Mouse (Mus musculus) kidney, adult 2 months (tissue): Measurements from ENCODE around the gene Ptprd. TPM values are rescaled to one million over a fixed set of nuclear protein-coding genes. Genes with fewer than 3 reads are reported as not detected.
A peak's percentile ranks its signal among the peaks of the same experiment; 100 is the strongest.

Experiments
- DNase-seq: peaks from one replicate; pipeline ENCODE4 v3.0.0; 2021
- H3K27ac ChIP-seq: fragments of 200-500 bp; 2 replicates; pipeline ENCODE4 v1.5.1; 2012; ENCODE audit warnings: low read depth, low read length, control low read depth, inconsistent platforms; ENCODE audit not compliant: insufficient read depth
- H3K27me3 ChIP-seq: fragments of 200-500 bp; replicated peaks from 2 replicates; pipeline ENCODE4 v1.6.1; 2012; ENCODE audit warnings: mild to moderate bottlenecking, moderate library complexity, low read length, inconsistent platforms; ENCODE audit not compliant: control insufficient read depth, insufficient read depth
- H3K36me3 ChIP-seq: fragments of 200-500 bp; 2 replicates; pipeline ENCODE4 v1.6.1; 2012; ENCODE audit warnings: mild to moderate bottlenecking, moderate library complexity, low read length, inconsistent platforms; ENCODE audit not compliant: control insufficient read depth, insufficient read depth
- H3K4me1 ChIP-seq: fragments of 200-500 bp; 2 replicates; pipeline ENCODE4 v1.6.1; 2011; ENCODE audit warnings: low read length; ENCODE audit not compliant: control insufficient read depth, insufficient read depth
- H3K4me3 ChIP-seq: fragments of 200-500 bp; 2 replicates; pipeline ENCODE4 v1.5.1; 2011; ENCODE audit warnings: mild to moderate bottlenecking, low read depth, low read length, control low read depth; ENCODE audit not compliant: insufficient read depth
- CTCF ChIP-seq: fragments of 200-500 bp; conservative IDR thresholded peaks from 2 replicates; pipeline ENCODE4 v1.5.1; 2011; ENCODE audit warnings: low read depth, mild to moderate bottlenecking, control low read depth, low read length, moderate library complexity, mixed read lengths; ENCODE audit not compliant: insufficient read depth, insufficient read length
- POLR2A ChIP-seq: fragments of 200-500 bp; IDR thresholded peaks from one replicate; pipeline ENCODE4 v1.6.1; 2011; ENCODE audit warnings: low read depth, low read length, control low read depth
- WGBS: fragments of 180-500 bp; shearing (Covaris S2); methylation state at CpG from one replicate; pipeline ENCODE4 v1.1.7; 2018; 5-methylcytosine and 5-hydroxymethylcytosine counted together
- polyA plus RNA-seq: library from polyadenylated mRNA; depleted of rRNA; stranded (reverse); fragments of >200 nt; gene quantifications from 2 replicates; pipeline ENCODE4 v1.2.3, GENCODE M21; 2012

Gene Ptprd
- polyA plus RNA-seq, 1 experiment: 30.0 TPM

GRCm38 (mm10) chr4:76464682-76465081 lies 1747.1 kb downstream of the Ptprd start:
- 29% methylated on average over 1 of the region's 1 CpGs for WGBS
- H3K27ac ChIP-seq: no peak overlapping the region
- TF ChIP-seq CTCF (no peak), POLR2A (no peak)
- no peak for DNase-seq
- no peaks in the 10 kb centered on the region for H3K36me3 ChIP-seq
- peaks cover 5% of the 10 kb centered on the region; the same call in 1 of the 2 replicates for H3K4me1 ChIP-seq
- H3K4me3 ChIP-seq: no peak overlapping the region
- no peaks in the 10 kb centered on the region for H3K27me3 ChIP-seq

DNA sequence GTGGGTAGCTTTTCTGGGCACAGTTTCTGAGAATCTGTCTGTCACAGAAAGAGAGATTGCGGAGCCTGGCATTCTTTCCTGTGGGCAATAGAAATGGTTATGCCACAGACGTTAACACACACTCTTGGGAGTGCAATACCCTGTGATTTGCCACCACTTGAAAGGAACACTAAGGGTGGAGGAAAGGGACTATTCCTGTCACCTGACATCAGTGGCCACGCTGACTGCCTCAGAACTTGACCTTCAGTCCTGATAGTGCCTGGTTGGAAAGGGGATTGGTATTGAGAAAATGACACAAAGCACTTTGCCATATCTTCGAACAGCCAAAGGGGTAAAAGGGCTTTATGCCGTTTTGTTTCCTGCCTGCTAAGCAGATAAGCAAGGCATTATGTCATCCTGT lies 1750.4 kb downstream of the Ptprd start:
- no peak for DNase-seq
- Histone ChIP-seq H3K27ac (no peak overlapping the region), H3K27me3 (no peaks in the 10 kb centered on the region), H3K36me3 (no peaks in the 10 kb centered on the region), H3K4me3 (no peak overlapping the region), H3K4me1 (no peaks in the 10 kb centered on the region)
- WGBS: 71% methylated on average over 5 of the region's 5 CpGs
- TF ChIP-seq POLR2A (no peak), CTCF (no peak)

DNA sequence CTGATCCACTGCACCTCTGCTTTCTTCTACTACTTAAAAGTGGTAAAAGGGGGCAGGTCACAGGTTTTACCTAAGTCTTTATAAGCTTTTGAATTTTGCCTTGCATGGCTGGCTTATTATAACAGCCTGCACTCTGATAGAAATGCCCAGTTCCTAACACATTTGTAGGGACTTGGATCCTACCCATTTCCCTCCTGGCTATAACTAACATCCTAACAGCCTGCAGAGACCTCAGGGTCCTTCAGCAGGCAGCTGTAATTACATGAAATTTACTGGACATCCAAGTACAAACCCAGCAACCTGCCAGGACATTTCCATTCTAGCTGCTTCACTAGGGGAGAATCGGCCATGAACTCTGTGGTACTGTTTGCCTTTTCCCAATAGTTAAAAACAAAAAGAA lies 1751.2 kb downstream of the Ptprd start:
- H3K36me3 ChIP-seq: no peaks in the 10 kb centered on the region
- H3K4me1 ChIP-seq: no peaks in the 10 kb centered on the region
- no peak for TF ChIP-seq CTCF
- no peak for TF ChIP-seq POLR2A
- DNase-seq: no peak
- 65% methylated on average over 1 of the region's 1 CpGs for WGBS
- H3K27ac ChIP-seq: no peak overlapping the region
- H3K4me3 ChIP-seq: no peak overlapping the region
- H3K27me3 ChIP-seq: no peaks in the 10 kb centered on the region

GRCm38 (mm10) chr4:76459621-76460020 lies 1752.1 kb downstream of the Ptprd start:
- Histone ChIP-seq H3K36me3 (no peaks in the 10 kb centered on the region), H3K4me3 (no peak overlapping the region), H3K4me1 (no peaks in the 10 kb centered on the region), H3K27ac (no peak overlapping the region), H3K27me3 (no peaks in the 10 kb centered on the region)
- no peak for TF ChIP-seq CTCF
- TF ChIP-seq POLR2A: no peak
- DNase-seq: no peak

DNA sequence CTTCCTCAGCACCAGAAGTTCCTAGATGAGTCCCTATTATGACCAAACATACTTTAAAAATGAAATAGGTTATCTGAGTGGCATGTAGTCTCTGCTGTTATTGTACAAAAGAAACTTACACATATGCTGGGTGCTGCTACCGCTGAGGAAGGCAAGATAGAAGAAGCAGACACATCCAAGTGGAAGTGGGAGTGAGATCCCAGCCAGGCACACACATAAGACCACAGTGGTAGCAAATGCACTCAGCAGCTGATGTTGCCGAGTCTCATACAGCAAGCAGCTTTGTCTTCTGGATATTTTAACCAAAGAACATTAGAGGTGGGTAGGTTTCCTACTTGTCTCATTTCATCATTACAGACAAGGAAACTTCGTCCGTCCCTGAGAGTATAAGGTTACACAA lies 1759.5 kb downstream of the Ptprd start:
- no peaks in the 10 kb centered on the region for H3K36me3 ChIP-seq
- no peak overlapping the region for H3K27ac ChIP-seq
- H3K4me3 ChIP-seq: no peak overlapping the region
- no peak for TF ChIP-seq POLR2A
- TF ChIP-seq CTCF: no peak
- WGBS: 90% methylated on average over 4 of the region's 4 CpGs
- no peaks in the 10 kb centered on the region for H3K4me1 ChIP-seq
- no peaks in the 10 kb centered on the region for H3K27me3 ChIP-seq
- DNase-seq: no peak

GRCm38 (mm10) chr4:76451019-76451552 lies 1760.7 kb downstream of the Ptprd start:
- H3K36me3 ChIP-seq: no peaks in the 10 kb centered on the region
- DNase-seq: peak; percentile 77
- TF ChIP-seq CTCF (no peak), POLR2A (no peak)
- H3K27ac ChIP-seq: peak overlapping the region; percentile 75
- H3K4me3 ChIP-seq: peak overlapping the region; percentile 68
- WGBS: 30% methylated on average over 8 of the region's 8 CpGs
- H3K4me1 ChIP-seq: no peaks in the 10 kb centered on the region
- H3K27me3 ChIP-seq: no peaks in the 10 kb centered on the region

GRCm38 (mm10) chr4:76450351-76451018 lies 1761.3 kb downstream of the Ptprd start:
- Histone ChIP-seq H3K27me3 (no peaks in the 10 kb centered on the region), H3K27ac (peak overlapping the region; percentile 75), H3K4me3 (peak overlapping the region; percentile 68), H3K4me1 (no peaks in the 10 kb centered on the region), H3K36me3 (no peaks in the 10 kb centered on the region)
- peak; percentile 72 for DNase-seq
- no peak for TF ChIP-seq CTCF
- no peak for TF ChIP-seq POLR2A
- 6% methylated on average over 34 of the region's 34 CpGs for WGBS
